Mouse (Mus musculus) heart, adult 9 months (tissue): ENCODE measurements around the gene Hsf4.
A peak's percentile ranks its signal among the peaks of the same experiment; 100 is the strongest.

Experiments used
- DNase-seq, 2 experiments: peaks; one replicate each; pipeline ENCODE4 v3.0.0; 2022; ENCODE audit warnings: low spot score in 2 of 2

Gene Hsf4

GRCm38 (mm10) chr8:105259721-105260320, 9.8 kb upstream of the Hsf4 start:
- peak in 1 of 2 experiments; percentile 54 for DNase-seq

- no peak for DNase-seq
Observed at GRCm38 (mm10) chr8:105260371-105261099, 9.1 kb upstream of the Hsf4 start.

- no peak for DNase-seq
Observed at GRCm38 (mm10) chr8:105261326-105261980, 8.1 kb upstream of the Hsf4 start.

- DNase-seq: no peak
Observed at GRCm38 (mm10) chr8:105263244-105263912, 6.2 kb upstream of the Hsf4 start.

- peak; percentile 80 to 83 for DNase-seq
Observed at GRCm38 (mm10) chr8:105264024-105264982, 5.3 kb upstream of the Hsf4 start, which contains the start of the genes Tradd and Fbxl8. Gene Tradd (minus strand): TSS chr8:105264609. Gene Fbxl8 (plus strand): TSS chr8:105264648.

- DNase-seq: no peak
Observed at GRCm38 (mm10) chr8:105265128-105265527, 4.5 kb upstream of the Hsf4 start.

- no peak for DNase-seq
Observed at GRCm38 (mm10) chr8:105266775-105267174, 2.8 kb upstream of the Hsf4 start.

- no peak for DNase-seq
Observed at GRCm38 (mm10) chr8:105268342-105269074, 1.1 kb upstream of the Hsf4 start.

GRCm38 (mm10) chr8:105269075-105269458, 534 bp upstream of the Hsf4 start:
- DNase-seq: no peak

- no peak for DNase-seq
Observed at GRCm38 (mm10) chr8:105270101-105270915, 707 bp downstream of the Hsf4 start.

- no peak for DNase-seq
Observed at GRCm38 (mm10) chr8:105270916-105271186, 1.2 kb downstream of the Hsf4 start.

GRCm38 (mm10) chr8:105275387-105275786, 5.8 kb downstream of the Hsf4 start:
- DNase-seq: no peak

- DNase-seq: no peak
Observed at GRCm38 (mm10) chr8:105275840-105276239, 6.2 kb downstream of the Hsf4 start, which contains the start of gene Nol3. Gene Nol3 (plus strand): TSS chr8:105276140.

GRCm38 (mm10) chr8:105276292-105277120, 6.9 kb downstream of the Hsf4 start:
- DNase-seq: peak in 1 of 2 experiments; percentile 45

GRCm38 (mm10) chr8:105278911-105279334, 9.3 kb downstream of the Hsf4 start:
- DNase-seq: peak; percentile 70 to 81

GRCm38 (mm10) chr8:105280567-105280966, 11.0 kb downstream of the Hsf4 start:
- DNase-seq: no peak

GRCm38 (mm10) chr8:105281821-105282220, 12.2 kb downstream of the Hsf4 start:
- DNase-seq: no peak

GRCm38 (mm10) chr8:105282239-105282638, 12.6 kb downstream of the Hsf4 start:
- DNase-seq: no peak

- no peak for DNase-seq
Observed at GRCm38 (mm10) chr8:105283074-105283473, 13.5 kb downstream of the Hsf4 start.
